Mouse (Mus musculus): Measurements from ENCODE around the gene Gm26620. TPM values are rescaled to one million over a fixed set of nuclear protein-coding genes. Genes with fewer than 3 reads are reported as not detected.

Gm26620 gene
- total RNA-seq (2021) (under 1 TPM; 0.62 to 0.72 TPM), polyA plus RNA-seq (2012; rRNA removed) (4.5 and 5.1 TPM in 2 replicates)
- long read RNA-seq, partial matches to known transcripts = 0 of 1 reads
- long read RNA-seq, other reads (novel, unspliced or antisense) = 0 of 1 reads

- peak; percentile 92 for DNase-seq
Measured at GRCm38 (mm10) chr1:170884978-170885561, at the start of gene Gm26620, which contains the start of gene Dusp12. Gm26620 (plus strand) TSS chr1:170885065. Dusp12 (minus strand) TSS chr1:170885540.

- no peak for DNase-seq
Measured at GRCm38 (mm10) chr1:170839685-170840084, 45.2 kb upstream of the Gm26620 start.

- no peak for DNase-seq
Measured at GRCm38 (mm10) chr1:170844380-170844779, 40.5 kb upstream of the Gm26620 start.

GRCm38 (mm10) chr1:170845448-170846307, 39.2 kb upstream of the Gm26620 start:
- DNase-seq = no peak

GRCm38 (mm10) chr1:170850007-170850406, 34.9 kb upstream of the Gm26620 start:
- DNase-seq = no peak

- DNase-seq = no peak
Measured at GRCm38 (mm10) chr1:170850637-170851624, 33.9 kb upstream of the Gm26620 start.

- no peak for DNase-seq
Measured at GRCm38 (mm10) chr1:170853604-170854003, 31.3 kb upstream of the Gm26620 start.

GRCm38 (mm10) chr1:170855056-170855760, 29.7 kb upstream of the Gm26620 start:
- no peak for DNase-seq

GRCm38 (mm10) chr1:170857369-170857768, 27.5 kb upstream of the Gm26620 start:
- no peak for DNase-seq

- no peak for DNase-seq
Measured at GRCm38 (mm10) chr1:170858872-170859271, 26.0 kb upstream of the Gm26620 start.

- DNase-seq = no peak
Measured at GRCm38 (mm10) chr1:170861671-170862434, 23.0 kb upstream of the Gm26620 start.

- no peak for DNase-seq
Measured at GRCm38 (mm10) chr1:170862435-170862717, 22.5 kb upstream of the Gm26620 start.

GRCm38 (mm10) chr1:170863033-170863432, 21.8 kb upstream of the Gm26620 start:
- no peak for DNase-seq

- no peak for DNase-seq
Measured at GRCm38 (mm10) chr1:170864234-170864633, 20.6 kb upstream of the Gm26620 start.

- DNase-seq = no peak
Measured at GRCm38 (mm10) chr1:170864754-170865153, 20.1 kb upstream of the Gm26620 start.

GRCm38 (mm10) chr1:170865406-170865805, 19.5 kb upstream of the Gm26620 start:
- DNase-seq = no peak

- peak; percentile 23 for DNase-seq
Measured at GRCm38 (mm10) chr1:170866992-170867690, 17.7 kb upstream of the Gm26620 start.

- peak; percentile 98 for DNase-seq
Measured at GRCm38 (mm10) chr1:170867691-170868105, 17.2 kb upstream of the Gm26620 start, which contains the start of gene Atf6. Atf6 (minus strand) TSS chr1:170867771.

GRCm38 (mm10) chr1:170868107-170868904, 16.6 kb upstream of the Gm26620 start:
- DNase-seq = peak; percentile 78

Measured in adrenal gland, adult 2 months (tissue).